Mouse (Mus musculus) ES-Bruce4 (cell line): ENCODE data around the gene Dnah10.

ENCODE experiments used
- EP300 ChIP-seq: IDR thresholded peaks from 2 replicates; pipeline ENCODE4 v1.6.1; 2011; ENCODE audit warnings: low read depth, low read length; ENCODE audit not compliant: insufficient read depth
- POLR2A ChIP-seq: IDR thresholded peaks from one replicate; pipeline ENCODE4 v1.8.1; 2011; ENCODE audit warnings: low read length; ENCODE audit not compliant: insufficient read depth

DNA sequence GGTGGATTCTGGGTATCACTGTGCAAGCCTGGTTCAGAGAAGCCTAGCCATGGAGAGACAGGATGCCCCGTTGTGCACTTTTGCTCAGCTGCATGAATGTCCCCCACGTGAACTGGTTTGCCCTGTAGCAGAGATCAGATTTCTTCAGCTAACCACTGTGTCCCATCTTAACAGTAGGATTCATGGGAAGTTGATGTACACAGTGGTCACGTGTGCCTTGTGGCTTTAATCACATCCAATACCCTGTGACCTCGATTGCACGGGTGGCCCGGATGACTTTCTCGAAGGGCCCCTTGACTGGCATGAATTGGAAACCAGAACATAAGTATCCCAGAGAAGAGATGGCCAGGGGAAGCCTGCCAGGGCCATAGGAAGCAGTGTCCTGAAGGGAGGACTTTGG lies 67.2 kb downstream of the Dnah10 start:
- no peak for TF ChIP-seq EP300
- TF ChIP-seq POLR2A, result no peak
